Mouse (Mus musculus) testis, adult 2 months (tissue): ENCODE measurements around the gene Taf8.

Source experiments
- CTCF ChIP-seq: fragments of 200-500 bp; IDR thresholded peaks from 2 replicates; pipeline ENCODE4 v1.5.1; 2012; ENCODE audit warnings: low read depth, mild to moderate bottlenecking, inconsistent platforms, low read length, moderate library complexity; ENCODE audit not compliant: control insufficient read depth, insufficient read depth, insufficient replicate concordance
- POLR2A ChIP-seq: fragments of 200-500 bp; IDR thresholded peaks from 2 replicates; pipeline ENCODE4 v1.6.1; 2012; ENCODE audit warnings: low read depth, mild to moderate bottlenecking, inconsistent platforms, low read length, moderate library complexity; ENCODE audit not compliant: control insufficient read depth

GRCm38 (mm10) chr17:47446561-47446960 is 55.5 kb downstream of the Taf8 start:
- TF ChIP-seq POLR2A (no peak), CTCF (no peak)
